Mouse (Mus musculus): ENCODE data around the gene Wwp2. TPM values are rescaled to one million over a fixed set of nuclear protein-coding genes. Genes with fewer than 3 reads are reported as not detected.
A peak's percentile ranks its signal among the peaks of the same experiment; 100 is the strongest.

Wwp2 gene
- 17.8 and 19.9 TPM in 2 replicates for polyA plus RNA-seq (2015; fragmentation: Nextera tagmentation; extraction: Ambion mirVana)

DNA sequence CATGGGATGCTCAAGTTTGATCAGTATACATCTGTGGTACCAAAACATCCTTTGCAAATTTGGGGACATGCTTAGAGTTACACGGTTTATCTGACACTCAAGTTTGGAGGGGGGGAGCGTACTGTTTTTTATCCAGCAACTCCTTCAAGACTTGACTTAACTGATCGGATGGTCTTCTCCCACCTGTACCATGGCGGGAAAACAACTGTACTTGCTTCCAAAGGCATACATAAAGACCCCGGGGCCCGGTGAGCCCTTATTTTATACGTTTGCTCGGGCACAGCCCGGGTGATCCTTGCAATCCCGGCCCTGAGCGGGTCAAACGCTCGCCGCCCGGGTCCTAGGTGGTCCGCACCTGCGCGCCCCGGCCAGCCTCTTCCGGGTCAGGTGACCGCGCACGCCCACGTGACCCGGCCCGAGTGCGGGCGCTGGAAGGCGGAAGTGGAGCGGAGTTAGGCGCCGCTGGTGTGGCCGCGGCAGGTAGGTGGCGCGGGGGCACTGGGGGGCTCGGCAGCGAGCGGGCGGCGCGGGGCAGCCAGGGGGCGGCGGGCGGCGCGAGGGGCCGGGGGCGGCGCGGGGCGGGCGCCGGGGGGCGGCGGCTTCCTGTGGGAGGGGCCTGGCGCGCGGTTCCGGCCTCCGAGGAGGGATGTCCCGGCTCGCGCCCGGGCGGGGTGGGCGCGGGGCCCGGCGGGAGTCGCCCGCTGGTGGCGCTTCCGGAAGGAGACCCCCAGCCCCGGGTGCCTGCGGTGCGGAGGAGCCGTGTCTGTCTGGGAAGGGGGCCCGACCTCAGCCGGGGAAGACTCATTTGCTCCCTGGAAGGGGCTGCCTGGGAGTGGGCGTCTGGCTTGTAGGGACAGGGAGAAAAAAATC, at the start of gene Wwp2:
TSS of gene Wwp2 (plus strand) at position 404 of the 870 bp plus-strand sequence.

DNA sequence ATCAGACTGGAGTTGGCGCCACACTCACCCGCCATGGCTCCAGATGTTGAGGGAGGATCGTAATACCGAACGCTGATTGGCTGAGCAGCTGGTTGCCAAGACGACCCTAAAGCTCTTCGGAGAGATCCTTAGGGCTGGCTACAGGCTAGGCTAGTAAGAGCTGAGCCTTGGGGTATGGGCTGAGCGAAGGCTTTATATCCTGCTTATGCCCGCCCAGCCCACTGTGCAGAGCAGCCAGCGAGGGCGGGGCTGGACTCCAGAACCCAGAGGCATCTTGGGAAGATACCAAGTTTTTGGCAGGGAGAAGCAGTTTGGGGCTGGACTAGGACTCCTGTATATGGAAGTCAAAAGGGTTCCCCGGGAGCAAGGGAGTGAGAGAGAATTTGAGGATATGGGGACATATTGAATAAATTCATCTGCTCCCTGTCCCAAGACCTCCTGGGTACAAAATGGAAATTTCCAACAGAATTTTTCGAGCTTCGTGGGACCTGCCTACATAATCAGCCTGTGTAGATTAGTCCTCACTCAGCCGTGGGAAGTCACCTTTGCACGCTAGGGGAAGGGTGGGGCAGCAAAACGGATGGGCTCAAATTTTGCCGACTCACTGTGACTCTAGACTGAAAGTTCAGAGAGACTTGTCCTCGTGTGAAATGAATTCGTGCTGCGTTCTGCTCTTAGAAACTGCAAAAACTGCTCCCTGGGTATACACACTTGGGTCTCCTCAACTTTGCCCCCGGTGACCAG, 33.0 kb upstream of the Wwp2 start, which contains the start of gene Nqo1:
TSS of gene Nqo1 (minus strand) at position 169 of the 744 bp plus-strand sequence.

DNA sequence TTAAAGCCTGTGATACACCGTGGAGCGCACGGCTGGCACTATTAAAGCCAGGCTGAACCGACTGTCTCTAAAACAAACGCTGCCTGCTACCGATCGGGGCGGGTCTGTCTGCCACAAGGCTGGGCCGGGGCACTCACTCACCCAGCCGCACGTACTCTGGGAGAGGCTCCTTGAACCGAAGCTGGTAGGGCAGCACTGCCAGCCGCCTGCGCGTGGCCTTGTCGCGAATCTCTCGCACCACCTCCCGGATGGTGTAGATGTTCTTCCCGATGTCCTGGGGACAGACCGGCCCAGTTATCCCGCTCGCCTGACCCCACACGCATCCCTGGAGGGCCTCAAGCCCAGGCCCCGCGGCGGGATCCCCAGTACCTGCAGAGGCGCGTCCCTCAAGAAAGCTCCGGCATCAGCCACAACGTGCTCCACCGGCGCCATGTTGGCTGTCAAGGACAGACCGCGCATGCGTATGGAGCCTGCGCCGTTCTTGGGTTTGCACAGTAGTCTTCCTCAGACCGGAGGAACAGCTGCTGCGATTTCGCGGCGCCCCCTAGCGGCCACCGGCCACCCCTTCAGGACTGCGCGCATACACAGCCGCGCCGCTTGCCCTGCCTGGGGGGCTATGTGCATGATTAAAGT, 11.5 kb upstream of the Wwp2 start, which contains the start of gene Nob1:
TSS of gene Nob1 (minus strand) at position 455 of the 633 bp plus-strand sequence.

DNA sequence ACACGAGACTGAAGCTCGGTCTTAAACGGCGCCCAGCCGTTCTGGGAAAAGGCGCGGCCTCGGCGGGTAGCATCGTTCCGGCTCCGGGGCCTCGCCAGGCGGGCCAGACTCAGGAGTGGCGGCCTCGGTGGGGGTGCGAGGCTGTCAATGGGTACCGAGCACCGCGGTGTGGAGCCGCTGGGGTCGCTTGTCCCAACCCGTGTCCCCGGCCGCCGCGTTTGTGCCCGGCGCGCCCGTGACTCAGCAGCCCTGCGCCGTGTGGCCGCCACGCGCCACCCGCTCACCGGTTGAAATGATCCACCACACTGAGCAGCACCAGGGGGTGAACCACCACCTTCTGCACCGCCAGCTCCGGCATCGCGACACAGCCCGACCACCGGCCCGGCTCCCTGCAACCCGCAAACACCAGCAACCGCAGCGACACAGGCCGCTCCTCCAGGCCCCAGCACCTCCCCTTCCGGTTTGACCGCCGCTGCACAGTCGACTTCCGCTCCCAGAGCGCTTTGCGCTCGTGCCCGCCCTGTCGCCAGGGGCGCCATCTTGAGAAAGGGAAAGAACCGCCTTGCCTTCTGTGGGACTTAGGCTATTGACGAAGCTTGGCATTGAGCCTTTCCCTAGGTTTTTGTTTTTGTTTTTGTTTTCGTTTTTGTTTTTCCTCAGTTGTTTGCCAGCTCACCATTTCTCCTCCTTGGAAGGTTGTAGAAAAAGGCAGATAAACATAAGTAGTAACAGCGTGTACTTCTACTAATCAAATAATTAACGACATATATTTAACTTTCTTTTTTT, 152.0 kb downstream of the Wwp2 start, which contains the start of gene Psmd7:
TSS of gene Psmd7 (minus strand) at position 470 of the 786 bp plus-strand sequence.

MicroRNAs within 50 kb of the gene (microRNA counts, 519-probe panel; counts per million panel counts)
- 3,483 counts per million, percentile 58 among the panel's probes with 10 or more counts for microRNA mmu-miR-140

Small RNA genes lying within 50 kb of the gene (microRNA-seq; reads per million reads assigned to microRNA genes)
- 2,539 reads per million, percentile 82 among the genes with 10 or more reads in this experiment for gene Mir140

Other genes with a start within 250 kb of the Wwp2 start
- gene Nfat5, start 142.9 kb upstream of the Wwp2 start, polyA plus RNA-seq (2015; fragmentation: Nextera tagmentation; extraction: Ambion mirVana) = 9.2 and 9.5 TPM in 2 replicates
- 20.9 and 21.1 TPM in 2 replicates for gene Nqo1, start 33.2 kb upstream of the Wwp2 start, polyA plus RNA-seq (2015; fragmentation: Nextera tagmentation; extraction: Ambion mirVana)
- gene Nob1, start 11.3 kb upstream of the Wwp2 start, polyA plus RNA-seq (2015; fragmentation: Nextera tagmentation; extraction: Ambion mirVana) = 34.4 and 36.4 TPM in 2 replicates
- gene Psmd7, start 152.1 kb downstream of the Wwp2 start, polyA plus RNA-seq (2015; fragmentation: Nextera tagmentation; extraction: Ambion mirVana) = 165 and 176 TPM in 2 replicates

Data from urinary bladder, postnatal 0 days (tissue).